Mouse (Mus musculus) liver, adult 10 weeks (tissue): ENCODE data around the gene Drg2. TPM values are rescaled to one million over a fixed set of nuclear protein-coding genes. Genes with fewer than 3 reads are reported as not detected.

Experiments used
- polyA plus RNA-seq: library from polyadenylated mRNA; stranded (reverse); fragments of 350-450 nt; fragmentation: Illumina TruSeq; extraction: RNeasy Lipid Tissue Mini Kit (QIAGEN cat#74804); gene quantifications from one replicate; pipeline ENCODE4 v1.2.3, GENCODE M21; 2014; ENCODE audit warnings: low read depth, low replicate concordance

Drg2 gene
- polyA plus RNA-seq: 17.3 TPM

DNA sequence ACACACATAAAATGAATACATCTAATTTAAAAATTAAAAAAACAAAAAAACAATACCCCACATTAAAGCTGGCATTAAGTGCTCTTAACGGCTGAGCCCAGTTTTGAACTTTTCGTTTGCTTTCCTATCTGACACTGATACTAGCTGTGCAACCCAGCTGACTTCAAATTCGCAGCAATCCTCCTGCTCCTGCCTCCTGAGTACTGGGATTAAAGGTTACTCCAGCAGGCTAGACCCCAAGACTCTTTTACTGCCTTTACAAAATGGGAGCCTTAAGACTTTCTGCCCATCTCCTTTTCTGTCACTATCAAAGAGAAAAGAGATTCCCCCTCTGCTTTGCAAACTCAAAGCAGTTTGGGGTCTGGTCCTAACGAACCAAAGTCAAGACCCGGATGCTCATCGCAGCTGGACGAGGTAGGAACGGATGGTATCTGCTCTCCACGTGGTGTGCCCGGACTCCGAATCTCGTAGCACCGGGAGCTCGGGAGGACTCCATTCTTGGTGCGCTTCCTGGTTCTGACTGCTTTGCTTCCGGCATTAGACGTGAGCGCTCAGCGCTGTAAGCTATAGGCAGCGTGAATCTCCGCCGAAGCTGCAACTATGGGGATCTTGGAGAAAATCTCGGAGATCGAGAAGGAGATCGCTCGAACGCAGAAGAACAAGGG lies at the start of gene Drg2:
Drg2 (plus strand) TSS at position 512 of the 665 bp plus-strand sequence.

DNA sequence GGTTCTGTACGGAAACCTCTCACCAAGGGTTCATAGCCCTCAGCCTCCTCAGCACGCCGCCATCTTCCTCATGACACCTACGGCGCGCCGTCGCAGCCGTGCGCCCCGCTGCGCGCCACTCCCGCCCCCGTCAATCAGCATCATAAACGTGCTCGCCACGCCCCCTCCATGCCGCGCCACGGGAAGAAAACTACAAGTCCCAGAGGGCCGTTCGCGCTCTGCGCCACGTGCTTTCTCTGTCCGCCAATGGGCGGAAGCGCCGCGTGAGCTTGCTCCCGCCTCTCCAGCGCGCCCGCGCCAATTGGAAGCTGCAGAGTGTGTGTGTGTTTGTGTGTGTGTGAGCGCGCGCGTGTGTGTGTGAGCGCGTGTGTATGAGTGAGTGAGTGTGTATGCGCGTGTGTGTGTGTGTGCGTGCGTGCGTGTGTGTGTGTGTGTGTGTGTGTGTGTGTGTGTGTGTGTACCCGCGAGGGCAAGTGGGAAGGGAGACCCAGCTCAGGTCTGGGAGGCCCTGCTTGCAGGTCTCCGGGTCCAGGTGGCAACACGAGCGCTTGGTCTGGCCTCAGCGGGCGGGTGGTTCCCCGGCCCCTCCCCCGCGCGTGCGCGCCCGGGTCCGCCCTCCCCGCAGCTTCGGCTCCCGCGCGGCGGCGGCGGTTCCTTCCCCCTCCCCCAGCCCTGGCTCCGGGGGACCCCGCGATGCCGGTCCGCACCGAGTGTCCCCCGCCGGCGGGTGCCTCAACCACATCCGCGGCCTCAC lies 37.3 kb upstream of the Drg2 start, which contains the start of gene Gid4:
Gid4 (plus strand) TSS at position 183 of the 754 bp plus-strand sequence.

DNA sequence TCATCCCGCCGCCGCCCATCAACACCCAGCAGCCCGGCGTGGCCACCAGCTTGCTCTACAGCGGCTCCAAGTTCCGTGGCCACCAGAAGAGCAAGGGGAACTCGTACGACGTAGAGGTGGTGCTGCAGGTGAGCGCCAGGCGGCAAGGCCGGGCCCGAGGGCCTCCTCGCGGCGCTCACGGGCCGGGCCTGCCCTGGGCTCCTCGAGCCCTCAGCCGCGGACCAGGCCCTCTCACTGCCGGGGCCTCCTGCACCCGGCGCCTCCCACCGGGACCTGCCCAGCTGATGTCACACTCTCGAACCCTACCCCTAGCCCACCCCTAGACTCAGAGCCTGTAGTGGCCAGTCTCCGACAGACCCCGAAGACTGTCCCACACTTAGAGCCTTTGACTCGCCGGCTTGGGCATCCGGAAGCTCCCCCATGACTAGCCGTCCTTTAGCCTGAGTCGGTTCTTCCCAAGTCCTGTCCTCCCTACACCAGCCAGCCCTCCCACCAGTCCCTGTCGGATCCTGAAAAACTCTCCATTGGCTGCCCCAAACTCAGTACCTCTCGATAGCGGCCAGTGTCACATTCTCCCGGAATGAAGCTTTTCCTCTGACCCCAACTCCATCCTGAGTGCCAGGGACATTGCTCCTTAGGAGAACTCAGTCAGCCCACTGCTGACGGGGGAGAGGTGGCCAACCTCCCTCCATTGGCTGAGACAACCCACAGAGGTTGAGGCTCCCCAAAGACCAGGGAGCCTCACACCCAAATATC lies 36.5 kb upstream of the Drg2 start, which contains the start of gene Atpaf2:
Atpaf2 (minus strand) TSS at position 741 of the 756 bp plus-strand sequence.

DNA sequence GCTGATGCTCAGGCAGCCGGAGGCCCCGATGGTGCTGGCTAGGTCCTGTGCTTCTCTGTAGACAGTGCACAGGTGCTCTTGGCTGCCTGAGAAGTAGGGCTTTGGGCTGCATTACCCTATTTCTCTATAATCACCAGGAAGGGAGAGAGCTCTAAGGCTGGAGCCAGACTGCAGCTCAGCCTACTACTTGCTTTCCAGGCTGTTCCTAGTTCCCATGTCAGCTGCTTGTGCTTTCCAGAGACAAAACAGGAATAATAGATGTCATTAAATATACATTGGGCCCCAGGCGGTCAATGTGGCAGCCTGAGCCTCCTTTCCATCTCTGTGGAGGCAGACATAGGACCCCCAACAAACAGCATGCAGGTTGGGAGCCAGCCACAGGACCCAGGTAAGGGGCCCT lies 14.6 kb downstream of the Drg2 start, which contains the start of gene Myo15:
Myo15 (plus strand) TSS at position 301 of the 400 bp plus-strand sequence.

Other genes with a start within 250 kb of the Drg2 start
- 8.4 TPM for gene Srebf1, start 232.0 kb upstream of the Drg2 start, polyA plus RNA-seq
- 3.8 TPM for gene Tom1l2, start 101.7 kb upstream of the Drg2 start, polyA plus RNA-seq
- gene Drc3, start 101.3 kb upstream of the Drg2 start, polyA plus RNA-seq: 0.26 TPM
- 21.7 TPM for gene Gid4, start 37.4 kb upstream of the Drg2 start, polyA plus RNA-seq
- 7.8 TPM for gene Atpaf2, start 36.1 kb upstream of the Drg2 start, polyA plus RNA-seq
- gene Myo15, start 14.7 kb downstream of the Drg2 start, polyA plus RNA-seq: not detected
- gene Alkbh5, start 81.8 kb downstream of the Drg2 start, polyA plus RNA-seq: 32.7 TPM
- 0.24 TPM for gene Llgl1, start 245.1 kb downstream of the Drg2 start, polyA plus RNA-seq